Mouse (Mus musculus) liver, postnatal 0 days (tissue): ENCODE measurements at regions not wholly inside any gene's neighbourhood (a gene's known extent, or its start where the extent isn't known, plus 50 kb on each side); places are given as distances from the start of the nearest gene placed in this dataset.

Experiments used
- ATAC-seq: fragments of 200-750 bp; cut with Nextera tagmentation; 2 replicates; pipeline ENCODE4 v1.8.0; 2017; ENCODE audit warnings: mild to moderate bottlenecking, moderate library complexity
- DNase-seq: peaks from one replicate; pipeline ENCODE4 v3.0.0-alpha.2; 2016
- H3K27ac ChIP-seq: fragments of 300-500 bp; sonication (generic); 2 replicates; pipeline ENCODE4 v1.5.1; 2014; ENCODE audit warnings: antibody characterized with exemption, moderate library complexity, mild to moderate bottlenecking, low read depth
- H3K27me3 ChIP-seq: fragments of 300-500 bp; sonication (generic); 2 replicates; pipeline ENCODE4 v1.6.1; 2014; ENCODE audit warnings: low read length, control low read depth, mixed read lengths; ENCODE audit not compliant: insufficient read depth
- H3K36me3 ChIP-seq: fragments of 300-500 bp; sonication (generic); replicated peaks from 2 replicates; pipeline ENCODE4 v1.6.1; 2014; ENCODE audit warnings: mild to moderate bottlenecking, control low read depth, low read length, moderate library complexity, mixed read lengths; ENCODE audit not compliant: insufficient read depth
- H3K4me1 ChIP-seq: fragments of 300-500 bp; sonication (generic); 2 replicates; pipeline ENCODE4 v1.6.1; 2014; ENCODE audit warnings: antibody characterized with exemption, mild to moderate bottlenecking, control low read depth; ENCODE audit not compliant: insufficient read depth
- H3K4me2 ChIP-seq: fragments of 300-500 bp; sonication (generic); 2 replicates; pipeline ENCODE4 v1.6.1; 2014; ENCODE audit warnings: low read depth, mild to moderate bottlenecking, low read length, moderate library complexity, mixed read lengths
- H3K4me3 ChIP-seq: fragments of 300-500 bp; sonication (generic); 2 replicates; pipeline ENCODE4 v1.5.1; 2014; ENCODE audit warnings: low read depth, low read length
- H3K9ac ChIP-seq: fragments of 300-500 bp; sonication (generic); replicated peaks from 2 replicates; pipeline ENCODE4 v1.6.1; 2014; ENCODE audit warnings: mild to moderate bottlenecking, moderate library complexity
- H3K9me3 ChIP-seq: fragments of 300-500 bp; sonication (generic); 2 replicates; pipeline ENCODE4 v1.6.1; 2016; ENCODE audit warnings: mild to moderate bottlenecking, control low read depth, low read length, mixed read lengths
- CTCF ChIP-seq: sonication (generic); IDR thresholded peaks from 2 replicates; pipeline ENCODE4 v1.5.1; 2016; ENCODE audit warnings: antibody characterized with exemption, low read depth
- EP300 ChIP-seq: IDR thresholded peaks from 2 replicates; pipeline ENCODE4 v1.6.1; 2016; ENCODE audit warnings: antibody characterized with exemption, low read depth, mild to moderate bottlenecking
- WGBS: fragments of 180-500 bp; shearing (Covaris S2); extraction: QIAGEN DNeasy Blood & Tissue Kit; methylation state at CpG from one replicate; pipeline ENCODE4 v1.1.7; 2014; ENCODE audit not compliant: insufficient replicate concordance; 5-methylcytosine and 5-hydroxymethylcytosine counted together

GRCm38 (mm10) chr10:83934498-83934897, 211.8 kb downstream of the 1500009L16Rik start:
- H3K9me3 ChIP-seq, result no peaks in the 10 kb centered on the region
- no peak for DNase-seq
- no peak overlapping the region for H3K4me2 ChIP-seq
- no peaks in the 10 kb centered on the region for H3K4me1 ChIP-seq
- TF ChIP-seq EP300, result no peak
- TF ChIP-seq CTCF, result peak; percentile 50
- H3K27ac ChIP-seq, result no peak overlapping the region
- no peaks in the 10 kb centered on the region for H3K27me3 ChIP-seq
- 52% methylated on average over 3 of the region's 3 CpGs for WGBS
- H3K36me3 ChIP-seq, result no peaks in the 10 kb centered on the region
- no peak overlapping the region for H3K9ac ChIP-seq
- no peak overlapping the region for H3K4me3 ChIP-seq
- no peak for ATAC-seq

- Histone ChIP-seq H3K36me3 (no peaks in the 10 kb centered on the region), H3K9me3 (no peaks in the 10 kb centered on the region), H3K4me2 (no peak overlapping the region), H3K27me3 (no peaks in the 10 kb centered on the region), H3K9ac (no peak overlapping the region), H3K4me3 (no peak overlapping the region), H3K27ac (no peak overlapping the region), H3K4me1 (no peaks in the 10 kb centered on the region)
- no peak for DNase-seq
- 40% methylated on average over 9 of the region's 9 CpGs for WGBS
- TF ChIP-seq EP300, result no peak
- no peak for TF ChIP-seq CTCF
- no peak for ATAC-seq
Observed at GRCm38 (mm10) chr10:83937168-83937567, 214.5 kb downstream of the 1500009L16Rik start.

- 74% methylated on average over 3 of the region's 3 CpGs for WGBS
- ATAC-seq (no peak), DNase-seq (no peak)
- H3K4me1 ChIP-seq, result peaks cover 14% of the 10 kb centered on the region
- no peaks in the 10 kb centered on the region for H3K36me3 ChIP-seq
- H3K9ac ChIP-seq, result no peak overlapping the region
- H3K27ac ChIP-seq, result no peak overlapping the region
- no peak overlapping the region for H3K4me3 ChIP-seq
- TF ChIP-seq EP300 (no peak), CTCF (no peak)
- no peaks in the 10 kb centered on the region for H3K9me3 ChIP-seq
- H3K4me2 ChIP-seq, result no peak overlapping the region
- no peaks in the 10 kb centered on the region for H3K27me3 ChIP-seq
Observed at GRCm38 (mm10) chr10:83942101-83942500, 219.4 kb downstream of the 1500009L16Rik start.

- WGBS, result 59% methylated on average over 1 of the region's 1 CpGs
- H3K27ac ChIP-seq, result no peak overlapping the region
- no peaks in the 10 kb centered on the region for H3K36me3 ChIP-seq
- no peak overlapping the region for H3K9ac ChIP-seq
- no peak overlapping the region for H3K4me2 ChIP-seq
- H3K27me3 ChIP-seq, result no peaks in the 10 kb centered on the region
- no peak for ATAC-seq
- H3K4me1 ChIP-seq, result peaks cover 16% of the 10 kb centered on the region
- DNase-seq, result no peak
- no peak for TF ChIP-seq CTCF
- TF ChIP-seq EP300, result no peak
- H3K9me3 ChIP-seq, result no peaks in the 10 kb centered on the region
- no peak overlapping the region for H3K4me3 ChIP-seq
Observed at GRCm38 (mm10) chr10:83944158-83944557, 221.5 kb downstream of the 1500009L16Rik start.

DNA sequence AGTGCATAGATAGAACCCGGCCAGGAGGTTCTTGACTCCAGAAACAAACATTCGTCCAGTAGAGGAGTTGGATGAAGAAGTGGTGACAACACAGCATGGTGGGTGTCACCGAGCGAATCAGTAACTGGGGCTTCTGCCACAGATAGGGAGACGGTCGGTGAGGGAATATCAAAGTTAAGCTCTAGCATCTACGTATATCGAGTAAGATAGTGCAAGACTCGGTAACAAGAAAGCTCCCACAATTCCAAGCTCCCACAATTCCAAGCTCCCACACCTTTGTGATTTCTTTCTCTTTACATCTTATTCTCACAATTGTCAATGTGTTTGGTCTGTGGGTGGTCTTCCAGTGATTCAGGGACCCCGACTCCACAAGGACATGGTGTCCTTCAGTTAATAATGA, 222.2 kb downstream of the 1500009L16Rik start:
- Histone ChIP-seq H3K4me2 (no peak overlapping the region), H3K36me3 (no peaks in the 10 kb centered on the region), H3K4me3 (no peak overlapping the region), H3K27ac (no peak overlapping the region; the same call in 1 of the 2 replicates), H3K27me3 (no peaks in the 10 kb centered on the region), H3K4me1 (peaks cover 16% of the 10 kb centered on the region), H3K9me3 (no peaks in the 10 kb centered on the region), H3K9ac (no peak overlapping the region)
- 79% methylated on average over 10 of the region's 10 CpGs for WGBS
- TF ChIP-seq CTCF (no peak), EP300 (no peak)
- DNase-seq (no peak), ATAC-seq (no peak)

GRCm38 (mm10) chr10:83945503-83945902, 222.8 kb downstream of the 1500009L16Rik start:
- Histone ChIP-seq H3K9ac (no peak overlapping the region), H3K4me3 (no peak overlapping the region), H3K9me3 (no peaks in the 10 kb centered on the region), H3K4me2 (no peak overlapping the region), H3K4me1 (peaks cover 16% of the 10 kb centered on the region), H3K27ac (peak overlapping the region; percentile 51; the same call in 1 of the 2 replicates), H3K27me3 (no peaks in the 10 kb centered on the region), H3K36me3 (no peaks in the 10 kb centered on the region)
- peak; percentile 29 for DNase-seq
- peak; percentile 86 for ATAC-seq
- 60% methylated on average over 9 of the region's 9 CpGs for WGBS
- no peak for TF ChIP-seq CTCF
- TF ChIP-seq EP300, result peak; percentile 97
